In the genomic region with DNA sequence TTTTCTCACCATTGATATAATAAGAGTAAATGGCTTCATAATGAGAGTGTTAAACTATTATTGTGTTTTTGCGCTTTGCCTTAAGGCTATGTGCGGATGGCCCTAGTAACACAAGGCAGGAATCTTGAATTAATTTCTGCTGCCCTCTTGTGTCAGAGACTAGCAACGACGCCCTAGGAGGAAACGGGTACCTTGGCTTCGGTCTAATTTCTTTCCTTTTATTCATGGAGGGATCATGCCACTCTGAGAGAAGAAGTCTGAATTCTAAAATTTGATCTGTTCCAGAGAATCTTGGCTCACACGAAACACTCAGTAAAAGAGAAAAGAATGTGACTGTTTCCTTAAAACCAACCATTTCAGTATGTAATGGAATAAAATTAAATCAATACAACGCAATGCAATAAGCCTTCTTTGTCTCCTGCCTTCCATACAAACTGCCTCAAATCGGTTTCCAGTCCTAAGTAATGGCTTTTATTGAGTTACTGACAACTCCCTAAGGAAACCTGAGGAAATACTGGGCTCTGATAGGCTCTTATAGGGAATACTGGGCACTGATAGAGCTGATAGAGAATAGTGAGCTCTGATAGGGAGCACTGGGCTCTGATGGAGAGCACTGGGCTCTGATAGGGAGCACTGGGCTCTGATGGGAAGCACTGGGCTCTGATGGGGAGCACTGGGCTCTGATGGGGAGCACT, we compare ENCODE assay signal across 8 mouse cellular contexts.
DNase-seq lines count a peak whose midpoint lies in the region.

No protein-coding gene starts in this region.

- DNase-seq in gastrocnemius, adult 18-20 months (ENCODE audit: low spot score): peak; percentile 45
- DNase-seq in gastrocnemius, adult 8-10 months (ENCODE audit: low spot score in 2 of 2): no peak
- peak; percentile 35 for DNase-seq in adrenal gland, adult 2 months
- peak; percentile 46 for DNase-seq in embryo, embryonic 9.5 days (ENCODE audit: extremely low spot score)
- peak; percentile 18 to 22 for DNase-seq in heart, postnatal 36 days
- peak; percentile 61 to 65 for DNase-seq in kidney, postnatal 4 days
- DNase-seq in lung, postnatal 10 days: peak; percentile 62
- peak; percentile 59 for DNase-seq in right cerebral cortex, adult 18-20 months

- intact Hi-C loops in heart, postnatal 36 days (cut with DNase I): loop anchor here (2.0 to 5.0 kb wide), 2 partner anchors 275 to 693 kb away; no protein-coding TSS in a partner anchor

Comparison
In these comparisons a context has a peak if more than half of its experiments do, and no peak if none do; other contexts are left out.
1. DNase-seq: peak in gastrocnemius, adult 18-20 months (single experiment), adrenal gland, adult 2 months (single experiment), embryo, embryonic 9.5 days (single experiment), heart, postnatal 36 days (2 of 2), kidney, postnatal 4 days (2 of 2), lung, postnatal 10 days (single experiment) and right cerebral cortex, adult 18-20 months (single experiment); none in gastrocnemius, adult 8-10 months (0 of 2).